Comparison of ENCODE assay signal across 14 mouse cellular contexts in genomic region chr4:127985874-127986273, GRCm38 (mm10). TPM values are rescaled to one million over a fixed set of nuclear protein-coding genes. Genes with fewer than 3 reads are reported as not detected.
DNase-seq lines count a peak whose midpoint lies in the region; ATAC-seq lines count a peak whose summit lies in the region.
"Had no signal": no experiment of that assay in that cellular context is flagged by ENCODE, and none has a peak within 500 bp of the region (broad histone marks: within the 10 kb centered on the region; RNA-seq: fewer than 3 reads in every experiment).

No protein-coding gene starts in this region.

- no peak overlapping the region for H3K27ac ChIP-seq in forebrain, embryonic 11.5 days (ENCODE audit: low read depth, low read length)
- H3K27ac ChIP-seq: heart, embryonic 10.5 days had no signal

- no peaks in the 10 kb centered on the region for H3K36me3 ChIP-seq in forebrain, embryonic 11.5 days (ENCODE audit: control insufficient read depth, insufficient read depth, low read length)
- H3K36me3 ChIP-seq: heart, embryonic 10.5 days had no signal

- no peak for ATAC-seq in forebrain, embryonic 11.5 days (replicated peaks; ENCODE audit: low FRiP score)
- ATAC-seq: liver, postnatal 0 days had no signal

- H3K27me3 ChIP-seq in forebrain, embryonic 11.5 days (ENCODE audit: control insufficient read depth, insufficient read depth, low read length): peaks cover 36% of the 10 kb centered on the region

- peak; percentile 85 for DNase-seq in brain, adult 2 months (ENCODE audit: low read depth, low spot score)
- no peak for DNase-seq in forebrain, embryonic 11.5 days (ENCODE audit: low spot score)
- peak; percentile 82 for DNase-seq in layer of hippocampus, adult 9-11 months
- DNase-seq in neural tube, embryonic 10.5 days (ENCODE audit: extremely low spot score, low spot score): peak; percentile 13
- DNase-seq in heart, adult 11 months: no peak
- DNase-seq in embryo, embryonic 9.5 days (ENCODE audit: extremely low spot score): no peak
- no peak for DNase-seq in lung, adult 18-20 months
- no peak for DNase-seq in gastrocnemius, postnatal 25 days
- DNase-seq: adrenal gland, adult 8-10 months; kidney, postnatal 25 days; liver, postnatal 0 days; thymus, adult 18-20 months had no signal

- no peak overlapping the region for H3K9ac ChIP-seq in forebrain, embryonic 11.5 days (ENCODE audit: low read length)
- H3K9ac ChIP-seq: liver, postnatal 0 days had no signal

- H3K4me1 ChIP-seq in forebrain, embryonic 11.5 days (replicated peaks; ENCODE audit: control insufficient read depth, insufficient read depth, low read length): peaks cover 16% of the 10 kb centered on the region

- H3K4me2 ChIP-seq in forebrain, embryonic 11.5 days (ENCODE audit: low read depth, low read length, severe bottlenecking): peak overlapping the region; percentile 45; the same call in 1 of the 2 replicates

- H3K9me3 ChIP-seq in forebrain, embryonic 11.5 days (ENCODE audit: control insufficient read depth, low read length): no peaks in the 10 kb centered on the region
- H3K9me3 ChIP-seq: heart, embryonic 10.5 days had no signal

- WGBS in forebrain, embryonic 11.5 days: 6% methylated on average over 10 of the region's 10 CpGs

- H3K4me3 ChIP-seq in forebrain, embryonic 11.5 days (ENCODE audit: low read depth, low read length): no peak overlapping the region; the same call in 1 of the 2 replicates

RNA-seq across cellular contexts. Expression of gene Csmd2, which starts 1.8 kb away (rescaled TPM):
- 1.3 and 1.6 TPM in 2 replicates for polyA plus RNA-seq in forebrain, embryonic 11.5 days (2014; fragmentation: Nextera tagmentation; extraction: Ambion mirVana)
- total RNA-seq in gastrocnemius, postnatal 25 days (2021): not detected
- polyA plus RNA-seq: liver, postnatal 0 days had no signal

RNA-seq across cellular contexts. Expression of gene CK137956, which starts 15.1 kb away (rescaled TPM):
- 0.13 and 0.27 TPM in 2 replicates for polyA plus RNA-seq in forebrain, embryonic 11.5 days (2014; fragmentation: Nextera tagmentation; extraction: Ambion mirVana)
- not detected for total RNA-seq in gastrocnemius, postnatal 25 days (2021)
- total RNA-seq: ES-E14 had no signal
- polyA plus RNA-seq: heart, embryonic 10.5 days; liver, postnatal 0 days had no signal

Comparison
In these comparisons a context has a peak if more than half of its experiments do, and no peak if none do; other contexts are left out.
1. DNase-seq: peak in brain, adult 2 months (single experiment), layer of hippocampus, adult 9-11 months (single experiment) and neural tube, embryonic 10.5 days (single experiment); none in forebrain, embryonic 11.5 days (single experiment), heart, adult 11 months (single experiment), embryo, embryonic 9.5 days (single experiment), lung, adult 18-20 months (0 of 2) and gastrocnemius, postnatal 25 days (single experiment).